Mouse (Mus musculus) lung, postnatal 14 days (tissue): ENCODE data around the gene Ift22.
A peak's percentile ranks its signal among the peaks of the same experiment; 100 is the strongest.

Source experiments
- DNase-seq: peaks from one replicate; pipeline ENCODE4 v3.0.0; 2021

The Ift22 gene

GRCm38 (mm10) chr5:136950521-136950920 lies 42.6 kb downstream of the Ift22 start:
- DNase-seq = no peak

DNA sequence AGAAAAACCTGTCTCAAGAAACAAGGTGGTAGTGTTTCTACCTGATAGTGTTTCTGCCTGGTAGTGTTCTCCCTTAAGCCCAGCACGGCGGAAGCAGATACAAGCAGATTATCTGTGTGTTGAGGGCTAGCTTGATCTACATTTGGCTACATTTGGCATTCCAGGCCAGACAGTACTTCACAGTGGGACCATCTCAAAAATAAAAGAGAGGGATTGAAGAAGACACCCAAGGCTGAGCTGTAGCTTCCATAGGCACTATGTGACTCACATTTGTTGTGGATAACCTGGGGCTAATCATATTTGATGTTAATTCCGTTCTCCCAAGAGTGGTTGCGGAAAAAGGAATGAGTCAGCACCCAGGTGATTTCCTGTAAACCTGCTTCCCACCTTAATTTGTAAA lies 44.2 kb downstream of the Ift22 start:
- no peak for DNase-seq

GRCm38 (mm10) chr5:136953015-136953414 lies 45.1 kb downstream of the Ift22 start, which contains the start of gene Fis1:
Gene Fis1 (plus strand): TSS chr5:136953275.
- DNase-seq = peak; percentile 97

GRCm38 (mm10) chr5:136953440-136953951 lies 45.5 kb downstream of the Ift22 start:
- peak; percentile 54 for DNase-seq

GRCm38 (mm10) chr5:136955622-136956021 lies 47.7 kb downstream of the Ift22 start:
- DNase-seq = no peak

- no peak for DNase-seq
Measured at GRCm38 (mm10) chr5:136957250-136957649, 49.3 kb downstream of the Ift22 start.

DNA sequence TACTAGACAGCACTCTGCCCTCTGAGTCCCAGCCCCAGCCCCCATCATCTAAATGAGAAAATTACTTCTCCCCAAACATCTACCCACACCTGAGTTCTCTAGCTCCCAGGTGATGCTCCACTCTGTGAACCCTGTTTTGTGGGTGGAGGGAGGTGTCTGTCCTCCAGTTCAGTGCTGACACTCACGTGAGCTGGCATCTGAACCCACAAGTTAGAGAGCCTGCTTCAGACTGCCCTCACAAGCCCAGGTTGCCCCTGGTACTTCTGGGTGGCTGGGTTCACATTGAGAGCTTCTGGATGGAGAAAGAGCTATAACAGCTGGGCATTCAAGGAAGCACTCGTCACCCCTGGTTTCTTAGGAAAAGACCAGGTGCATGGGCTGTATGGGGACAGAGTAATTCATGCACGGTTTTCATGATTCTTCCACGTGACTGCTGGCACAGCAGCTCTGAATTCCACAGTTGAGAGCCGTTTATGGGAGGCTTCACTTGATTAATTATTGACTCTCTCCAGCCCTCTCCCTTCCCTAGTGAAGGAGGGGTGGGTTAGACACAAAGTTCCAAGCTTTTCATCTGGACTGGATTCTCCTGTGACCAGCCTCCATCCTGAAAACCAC lies 51.1 kb downstream of the Ift22 start:
- DNase-seq = no peak

DNA sequence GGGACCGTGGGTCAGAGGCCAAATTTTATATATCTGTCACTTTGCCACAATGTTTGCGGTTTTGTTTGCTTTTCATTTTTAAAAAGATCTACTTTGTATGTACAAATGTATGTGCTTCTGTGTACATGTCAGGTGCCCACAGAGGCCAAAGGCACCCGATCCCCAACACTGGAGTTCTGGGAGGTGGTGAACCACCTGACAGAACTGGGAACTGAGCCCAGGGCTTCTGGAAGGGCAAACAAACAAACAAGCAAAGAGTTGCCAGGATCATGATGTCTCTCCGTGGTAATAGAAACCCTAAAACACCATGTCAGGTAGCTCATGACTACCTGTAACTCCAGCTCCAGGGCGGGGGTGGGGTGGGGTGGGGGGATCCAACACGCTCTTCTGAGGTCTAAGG lies 52.1 kb downstream of the Ift22 start:
- DNase-seq = no peak

GRCm38 (mm10) chr5:136961334-136961982 lies 53.5 kb downstream of the Ift22 start:
- no peak for DNase-seq

DNA sequence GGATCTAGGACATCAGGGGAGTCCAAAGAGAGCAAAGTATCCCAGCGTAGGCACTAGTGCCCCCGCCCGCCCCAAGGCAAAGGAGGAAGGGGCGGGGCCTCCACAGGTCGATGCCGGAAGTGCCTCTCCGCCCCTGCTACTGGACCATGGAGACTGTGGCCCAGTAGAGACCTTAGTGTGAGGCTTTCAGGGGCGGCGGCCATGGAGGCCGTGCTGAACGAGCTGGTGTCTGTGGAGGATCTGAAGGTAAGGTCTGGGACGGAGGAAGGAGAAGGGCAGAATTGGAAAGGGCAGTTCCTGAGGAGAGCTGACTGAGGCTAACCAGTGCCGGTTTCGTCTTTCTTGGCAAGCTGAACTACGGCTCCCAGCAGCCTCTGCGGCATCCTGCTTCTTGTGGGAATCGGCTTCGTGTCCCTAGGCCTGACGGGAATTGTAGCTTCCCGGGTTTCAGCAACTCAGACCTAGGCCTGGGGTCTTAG lies 54.1 kb downstream of the Ift22 start:
- DNase-seq = peak; percentile 87

GRCm38 (mm10) chr5:136962501-136962900 lies 54.6 kb downstream of the Ift22 start:
- peak; percentile 89 for DNase-seq

GRCm38 (mm10) chr5:136962966-136963540 lies 55.1 kb downstream of the Ift22 start:
- no peak for DNase-seq
